Mouse (Mus musculus): ENCODE measurements around the gene Pappa. TPM values are rescaled to one million over a fixed set of nuclear protein-coding genes. Genes with fewer than 3 reads are reported as not detected.

Gene Pappa
- not detected for polyA plus RNA-seq (2017; shearing (Covaris generic))

GRCm38 (mm10) chr4:65123741-65124224, at the start of gene Pappa:
Pappa (plus strand) TSS chr4:65124174.

Measured in inflammation-experienced regulatory T-cells, adult 16 weeks (primary cell).